Mouse (Mus musculus) adrenal gland, adult 18-20 months (tissue): ENCODE data around the gene Cstf3. TPM values are rescaled to one million over a fixed set of nuclear protein-coding genes. Genes with fewer than 3 reads are reported as not detected.
"Not testable (repeated sequence)": the region's sequence is repeated elsewhere in the genome, so short reads cannot be mapped to it uniquely, and the experiment has no call there.

ENCODE experiments used
- DNase-seq, 2 experiments: peaks; one replicate each; pipeline ENCODE4 v3.0.0; 2021 to 2022; ENCODE audit warnings: low spot score in 2 of 2
- long read RNA-seq, 2 experiments: library from polyadenylated mRNA; stranded (forward); transcript quantifications; one replicate each; pipeline ENCODE4 v2.0.0; 2021
- total RNA-seq, 2 experiments: library from RNA; stranded (reverse); gene quantifications; 1 replicate in 1 of 2; 2 replicates in 1 of 2; pipeline ENCODE4 v1.2.3; 2021

The Cstf3 gene
- total RNA-seq, result 10 to 100 TPM; 30.3 to 40.6 TPM
- long read RNA-seq, experiment 1, transcript Cstf3-201 (21 exons, 2,817 nt), result major isoform, 9 of 20 reads
- long read RNA-seq, experiment 1, partial matches to known transcripts, result 0 of 20 reads
- long read RNA-seq, experiment 1, other reads (novel, unspliced or antisense), result 5 of 20 reads
- long read RNA-seq, experiment 2, transcript Cstf3-201 (21 exons, 2,817 nt), result major isoform, 23 of 33 reads
- long read RNA-seq, experiment 2, transcript Cstf3-202 (3 exons, 2,589 nt), result minor isoform, 6 of 33 reads
- long read RNA-seq, experiment 2, partial matches to known transcripts, result 2 of 33 reads
- long read RNA-seq, experiment 2, other reads (novel, unspliced or antisense), result 2 of 33 reads

DNA sequence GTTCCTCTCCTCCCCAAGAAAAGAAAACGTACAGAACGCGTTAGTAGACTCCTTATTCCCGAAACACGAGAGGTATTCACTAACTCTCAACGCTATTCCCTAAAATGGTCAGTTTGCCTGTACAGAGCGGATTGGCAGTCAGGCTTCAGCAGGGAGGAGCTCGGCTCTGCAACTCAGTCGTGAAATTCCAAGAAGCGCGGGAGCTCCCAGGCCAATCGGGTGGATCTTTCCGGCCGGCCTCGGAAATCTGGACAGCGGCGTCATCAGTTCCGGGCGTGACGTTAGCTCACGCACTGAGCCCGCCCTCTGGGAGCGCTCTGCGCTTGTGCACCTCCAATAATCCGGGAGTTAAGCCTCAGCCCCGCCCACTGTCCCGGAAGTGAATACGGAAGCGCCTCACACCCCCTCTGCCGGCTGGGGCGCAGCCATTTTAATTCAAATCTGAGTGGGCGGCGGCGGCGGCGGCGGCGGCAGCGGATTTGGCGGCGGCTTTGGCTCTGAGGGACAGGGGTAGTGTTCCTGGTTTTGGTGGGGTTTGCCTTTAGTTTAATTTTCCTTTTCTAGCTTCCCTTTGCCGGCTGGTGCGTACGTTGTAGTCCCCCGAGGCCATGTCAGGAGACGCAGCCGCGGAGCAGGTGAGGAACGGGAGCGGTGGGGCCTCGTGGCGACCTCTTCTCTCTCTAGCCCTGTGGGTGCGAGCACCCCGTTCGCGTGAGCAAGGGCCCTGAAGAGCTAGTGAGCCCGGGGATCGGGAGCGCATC lies at the start of gene Cstf3:
Cstf3 (plus strand) TSS at position 456 of the 761 bp plus-strand sequence.
- DNase-seq, result peak; percentile 95 to 96

DNA sequence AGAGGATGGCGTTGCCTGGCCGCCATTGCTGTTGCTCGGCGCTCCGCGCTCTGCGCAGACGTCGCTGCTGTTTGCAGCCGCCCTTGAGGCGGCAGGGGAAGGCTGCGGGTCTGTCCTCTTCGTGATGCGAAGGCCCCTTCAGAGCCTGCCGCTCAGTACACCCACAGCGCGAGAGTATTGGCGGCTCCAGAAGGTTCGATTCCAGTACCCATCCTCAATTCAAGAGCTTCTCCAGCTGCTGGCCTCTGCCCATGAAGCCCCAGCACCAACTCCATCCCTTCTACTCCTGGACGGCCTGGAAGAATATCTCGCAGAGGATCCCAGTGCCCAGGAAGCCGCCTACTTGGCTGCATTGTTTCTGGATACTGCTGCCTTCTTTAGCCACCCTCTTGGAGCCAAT lies 33.6 kb upstream of the Cstf3 start:
- DNase-seq, result not testable (repeated sequence)

DNA sequence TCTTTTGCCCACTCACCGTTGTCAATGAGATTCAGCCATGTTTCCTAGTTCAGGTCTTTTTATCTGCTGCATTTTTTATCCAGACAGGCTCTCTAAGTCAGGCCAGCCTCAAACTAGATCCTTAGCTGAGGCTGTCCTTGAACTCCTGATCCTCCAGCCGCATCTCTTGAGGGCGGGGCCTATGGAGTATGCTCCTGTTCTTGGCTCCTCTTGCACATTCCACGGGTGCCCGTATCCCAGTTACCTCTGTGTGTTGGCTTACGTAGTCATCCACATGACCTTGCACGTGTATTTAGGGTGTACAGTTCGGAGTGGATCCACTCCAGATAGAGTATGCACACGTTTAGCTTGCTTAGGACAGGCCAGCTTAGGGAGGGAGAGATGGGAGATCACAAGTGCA lies 32.6 kb upstream of the Cstf3 start:
- DNase-seq, result no peak

DNA sequence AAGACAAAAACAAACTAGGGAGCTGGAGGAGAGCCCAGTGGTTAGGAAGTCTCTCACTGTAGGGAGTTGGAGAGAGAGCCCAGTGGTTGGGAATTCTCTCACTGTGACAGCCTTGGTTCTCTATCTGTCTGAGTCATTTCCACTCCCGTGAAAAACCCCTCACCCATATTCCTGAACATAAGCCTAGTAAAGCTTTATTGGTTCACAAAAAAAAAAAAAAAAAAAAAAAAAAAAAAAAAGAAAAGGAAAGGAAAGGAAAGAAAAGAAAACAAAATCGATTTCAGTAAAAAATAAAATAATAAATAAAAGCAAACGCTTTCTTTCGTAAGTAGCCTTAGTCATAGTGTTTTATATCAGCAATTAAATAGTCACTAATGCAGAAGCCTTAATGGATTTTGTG lies 32.0 kb upstream of the Cstf3 start:
- no peak for DNase-seq

DNA sequence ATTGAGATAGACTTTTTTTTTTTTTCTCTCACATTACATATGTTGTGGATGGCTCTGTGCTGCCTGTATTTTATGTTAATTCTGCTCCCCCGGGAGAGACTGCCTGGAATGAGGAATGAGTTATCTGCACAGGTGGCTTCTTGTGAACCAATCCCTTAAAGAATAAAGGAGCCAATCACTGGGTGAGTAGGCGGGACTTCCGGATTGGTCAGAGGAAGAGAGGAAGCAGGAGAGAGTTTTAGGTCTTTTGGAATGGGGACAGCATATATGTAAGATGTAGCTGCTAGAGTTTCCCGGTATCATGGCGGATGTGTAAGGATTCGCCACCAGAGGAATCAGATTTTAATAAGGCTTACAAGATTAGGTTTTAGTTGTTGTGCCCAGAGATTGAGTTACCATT lies 31.4 kb upstream of the Cstf3 start:
- DNase-seq, result no peak

DNA sequence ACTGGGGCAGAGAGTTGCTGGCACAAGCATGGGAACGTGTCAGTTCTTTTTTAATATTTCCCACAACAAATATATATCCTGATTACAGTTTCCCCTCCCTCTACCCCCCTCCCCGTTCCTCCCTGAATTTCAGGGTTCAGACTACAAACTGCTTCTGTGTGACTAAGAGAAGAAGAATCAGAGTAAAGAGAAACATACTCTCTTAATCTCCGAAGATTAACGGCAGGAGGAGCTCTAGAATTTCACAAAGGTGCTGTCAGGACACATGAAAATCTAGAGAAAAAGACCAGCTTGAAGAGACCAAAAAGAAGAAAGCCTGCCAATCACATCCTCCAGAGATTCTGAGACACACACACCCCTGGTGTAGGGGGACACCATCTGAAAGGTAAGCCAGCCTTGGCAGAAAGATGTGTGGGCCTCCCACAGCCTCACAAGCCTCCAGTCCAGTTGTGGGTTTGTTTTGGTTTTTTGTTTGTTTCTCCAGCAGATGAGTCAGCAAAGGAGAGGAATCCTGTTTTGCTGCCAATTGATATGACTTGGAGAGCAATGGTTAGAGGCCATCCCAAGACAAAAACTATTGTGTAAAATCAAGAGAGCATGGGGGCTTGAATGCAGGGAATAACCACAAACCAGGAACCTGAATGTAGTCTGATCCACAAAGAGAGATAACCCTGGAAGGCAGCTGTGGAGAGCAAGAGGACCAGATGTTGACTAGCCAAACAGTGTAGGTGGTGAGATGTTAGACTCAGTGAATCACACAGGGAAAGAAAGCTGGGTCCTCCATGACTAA lies 30.5 kb upstream of the Cstf3 start:
- no peak for DNase-seq

DNA sequence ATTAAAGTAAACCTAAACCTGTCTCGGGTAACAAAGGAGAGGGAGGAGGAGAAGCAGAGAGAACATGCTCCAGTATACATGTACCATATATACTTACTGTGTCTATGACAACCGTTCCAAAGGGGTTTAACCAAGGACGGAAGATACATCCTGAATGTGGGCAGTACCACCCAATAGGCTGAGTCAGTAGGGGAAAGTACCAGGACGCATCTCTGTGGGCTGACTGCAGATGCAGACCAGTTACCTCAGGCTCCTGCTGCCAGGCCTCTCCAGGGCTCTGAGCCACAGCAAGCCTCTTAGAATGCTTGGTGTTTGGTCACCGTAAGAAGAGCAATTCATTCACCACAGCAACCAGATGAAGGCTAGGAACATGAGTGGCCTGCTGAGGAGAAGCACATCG lies 28.9 kb upstream of the Cstf3 start:
- no peak for DNase-seq

DNA sequence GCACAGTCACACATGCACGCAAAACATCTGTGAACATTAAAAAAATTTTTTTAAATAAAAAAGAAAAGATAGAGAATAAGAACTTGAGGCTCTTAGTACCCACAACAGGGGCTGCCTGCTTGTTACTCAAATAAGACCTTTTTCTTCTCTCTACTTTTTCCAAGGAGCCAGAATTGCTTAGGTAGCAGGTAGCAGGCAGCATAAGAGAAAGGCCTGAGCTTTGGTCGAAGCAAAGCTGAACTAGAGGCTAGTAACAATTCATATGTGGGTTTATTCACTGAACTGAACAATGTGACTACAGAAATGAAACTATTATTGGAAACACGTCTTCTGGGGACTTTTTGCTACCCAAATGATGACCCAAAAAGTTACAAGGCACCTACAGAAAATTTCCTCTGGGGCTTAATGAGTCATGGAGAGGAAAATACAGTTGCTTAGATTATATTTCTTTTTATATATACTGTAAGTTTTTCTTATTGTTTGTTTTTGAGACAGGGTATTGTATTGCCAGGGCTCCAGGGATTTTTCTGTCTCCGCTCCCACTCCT lies 28.3 kb upstream of the Cstf3 start:
- DNase-seq, result no peak

DNA sequence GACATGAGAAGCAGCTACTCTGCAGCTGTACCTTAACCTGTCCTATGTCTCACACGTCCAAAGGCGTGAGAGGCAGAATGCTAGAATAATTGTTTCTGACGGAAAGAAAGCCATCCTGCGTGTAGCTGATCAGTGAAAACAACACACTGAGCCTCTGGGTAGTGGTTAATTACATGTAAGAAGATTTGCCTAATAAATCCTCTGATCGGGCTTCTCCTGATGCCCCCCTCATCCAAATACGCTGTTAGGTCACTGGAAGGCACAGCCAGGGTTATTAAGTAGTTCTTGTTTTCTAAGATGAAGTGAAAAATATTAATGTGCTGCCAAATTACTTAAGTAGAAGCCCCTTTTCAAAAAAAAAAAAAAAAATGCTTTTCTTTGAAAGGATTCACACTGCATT lies 18.3 kb upstream of the Cstf3 start:
- DNase-seq, result no peak

DNA sequence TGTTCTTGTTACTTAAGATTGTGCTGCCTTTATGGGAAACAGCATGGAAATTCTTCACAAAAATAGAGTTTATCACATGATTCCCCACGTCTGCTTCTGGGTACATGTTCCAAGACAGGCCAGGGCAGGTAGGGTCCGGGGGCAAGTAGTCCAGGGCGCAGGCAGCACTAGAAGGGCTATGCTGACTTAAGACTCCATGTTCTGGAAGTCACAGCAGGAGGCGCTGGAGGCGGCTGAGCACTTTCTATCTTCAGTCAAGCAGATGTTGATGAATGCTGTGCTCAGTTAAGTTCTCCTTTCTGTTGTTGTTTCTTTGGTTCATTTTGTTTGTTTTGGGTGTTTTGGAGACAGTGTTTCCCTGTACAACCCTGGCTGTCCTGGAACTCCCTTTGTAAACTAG lies 14.1 kb upstream of the Cstf3 start:
- no peak for DNase-seq

DNA sequence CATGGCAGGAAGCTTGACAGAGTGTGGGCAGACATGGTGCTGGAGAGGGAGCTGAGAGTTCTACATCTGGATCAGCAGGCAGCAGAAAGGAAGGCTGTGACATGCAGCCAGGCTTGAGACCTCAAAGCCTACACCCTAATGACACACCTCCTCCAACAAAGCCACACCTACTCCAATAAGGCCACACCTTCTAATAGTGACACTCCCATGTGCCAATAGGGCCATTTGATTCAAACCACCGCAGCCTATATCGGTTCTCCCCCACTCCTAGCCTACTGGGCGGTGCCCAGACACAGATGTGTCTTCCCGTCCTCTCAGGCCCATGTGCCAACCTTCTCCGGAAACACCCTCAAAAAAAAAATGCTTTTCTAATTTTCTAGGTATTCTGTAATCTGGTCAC lies 12.3 kb upstream of the Cstf3 start:
- no peak for DNase-seq

DNA sequence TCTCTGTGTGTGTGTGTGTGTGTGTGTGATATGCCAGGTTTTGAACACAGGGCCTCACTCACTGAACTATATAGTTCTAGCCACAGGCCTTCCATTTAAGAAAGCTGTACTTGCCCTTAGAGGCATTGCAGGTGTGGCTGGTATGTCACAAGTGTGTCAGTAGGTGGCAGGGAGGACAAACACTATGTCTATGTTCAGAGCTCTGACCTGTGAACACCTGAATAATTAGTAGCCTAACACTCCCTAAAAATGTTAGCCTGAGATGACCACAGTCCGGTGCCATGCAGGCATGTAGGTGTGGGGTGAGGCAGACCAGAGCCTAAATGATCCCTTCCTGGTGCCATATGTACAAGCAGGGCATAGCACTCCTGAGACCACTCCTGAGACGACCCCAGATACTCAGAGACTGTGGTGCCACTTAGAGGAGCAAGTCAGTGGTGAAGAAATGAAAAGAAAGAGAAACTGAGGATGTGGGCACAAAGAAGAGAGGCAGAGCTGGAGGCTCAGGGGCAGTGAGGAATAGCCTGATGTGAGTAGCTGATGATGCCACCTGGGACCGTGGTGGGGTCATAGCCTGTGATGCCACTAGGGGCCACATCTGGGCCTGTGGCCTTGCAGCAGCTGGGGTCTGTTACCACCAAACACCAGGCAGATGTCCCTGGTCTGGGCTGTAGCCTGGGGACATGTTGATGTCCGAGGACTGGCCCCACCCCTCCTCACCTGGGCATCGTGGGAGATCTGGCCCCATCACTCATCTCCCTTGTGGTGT lies 11.3 kb upstream of the Cstf3 start:
- DNase-seq, result no peak

DNA sequence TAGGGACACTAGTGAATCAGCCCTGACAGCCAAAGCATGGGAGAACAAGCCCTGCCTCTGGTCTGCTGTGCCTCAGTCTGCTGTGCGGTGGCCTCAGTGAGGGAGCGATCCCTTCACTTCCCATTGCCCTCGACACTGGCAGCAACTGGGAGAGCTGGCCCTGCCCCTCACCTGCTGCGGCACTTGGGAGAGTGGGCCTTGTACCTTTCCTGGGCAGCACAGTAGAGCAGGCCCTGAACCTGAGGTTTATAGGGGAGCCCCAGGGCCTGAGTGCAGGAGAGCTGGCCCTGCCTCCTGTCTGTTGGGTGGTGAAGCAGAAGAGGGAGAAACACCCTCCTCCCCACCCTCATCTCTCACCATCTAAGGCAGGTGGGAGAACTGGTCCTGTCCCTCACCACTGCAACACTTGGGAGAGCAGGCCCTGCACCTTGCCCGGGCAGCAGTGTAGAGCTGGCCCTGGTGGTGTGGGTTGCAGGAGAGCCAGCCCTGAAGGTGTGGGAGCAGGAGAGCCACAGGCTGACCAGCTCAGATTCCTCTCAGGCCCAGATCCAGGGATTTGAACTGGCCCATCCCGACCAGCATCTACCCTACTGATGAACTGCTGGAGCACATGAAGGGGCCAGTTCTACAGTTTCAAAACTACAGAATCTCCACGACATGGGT lies 10.4 kb upstream of the Cstf3 start:
- DNase-seq, result no peak

DNA sequence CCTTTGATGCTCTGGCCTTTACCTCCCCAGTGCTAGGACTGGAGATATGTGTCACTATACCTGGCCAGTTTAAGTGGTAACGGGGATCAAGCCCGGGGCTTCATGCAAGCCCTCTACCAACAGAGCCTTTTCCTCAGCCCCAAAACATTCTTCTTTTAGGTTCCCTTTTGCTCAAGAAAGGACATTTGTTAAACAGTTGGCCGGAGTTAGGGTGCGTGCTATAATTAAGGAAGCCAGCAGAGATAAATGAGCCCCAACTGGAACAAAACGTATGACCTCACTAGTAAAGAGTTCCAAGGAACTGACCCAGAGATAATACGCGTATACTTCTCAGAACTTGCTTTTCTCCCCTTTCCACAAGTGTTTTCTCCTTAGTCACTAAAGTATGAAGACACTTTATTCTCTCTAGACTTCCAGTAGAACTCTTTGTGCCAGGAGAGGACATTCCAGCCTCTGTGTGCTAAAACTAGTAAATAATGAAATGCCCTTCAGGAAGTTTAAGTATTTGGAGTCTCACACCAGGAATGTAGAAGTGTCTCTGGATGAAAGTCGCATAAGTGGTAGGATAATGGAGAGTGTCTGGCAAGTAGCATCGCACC lies 8.9 kb upstream of the Cstf3 start:
- no peak for DNase-seq

DNA sequence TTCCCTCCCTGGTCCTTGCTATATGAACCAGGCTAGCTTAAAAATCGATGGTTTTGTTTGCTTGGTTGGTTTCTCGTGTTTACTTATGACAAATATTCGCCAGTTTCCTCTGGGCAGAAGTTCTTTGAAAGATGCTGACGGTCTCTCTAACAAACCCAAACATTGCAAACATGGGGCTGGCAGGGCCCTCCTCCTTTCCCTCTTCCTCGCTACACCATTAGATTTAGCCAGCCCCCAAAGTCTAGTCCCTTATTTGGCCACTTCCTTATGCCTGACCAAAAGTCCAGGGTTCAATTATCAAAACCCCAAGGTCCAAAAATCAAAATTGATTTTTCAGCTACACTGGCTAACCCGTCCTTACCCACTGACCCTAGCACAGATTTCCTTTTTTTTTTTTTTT lies 7.3 kb upstream of the Cstf3 start:
- DNase-seq, result no peak

DNA sequence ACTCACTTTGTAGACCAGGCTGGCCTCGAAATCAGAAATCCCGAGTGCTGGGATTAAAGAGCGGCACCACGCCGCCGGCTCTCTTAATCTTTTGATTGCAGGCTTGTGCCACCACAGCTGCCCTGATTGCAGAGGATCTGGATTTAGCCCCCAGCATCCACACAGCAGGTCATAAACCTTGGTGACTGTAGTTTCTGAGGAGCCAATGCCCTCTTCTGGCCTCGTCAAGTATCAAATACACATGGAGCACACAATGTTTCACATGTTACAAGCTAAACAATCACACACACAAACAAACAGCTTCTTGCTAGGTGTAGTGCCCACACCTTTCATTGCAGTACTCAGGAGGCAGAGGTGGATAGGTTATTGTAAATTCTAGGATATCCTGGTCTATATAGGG lies 6.1 kb upstream of the Cstf3 start:
- DNase-seq, result no peak

DNA sequence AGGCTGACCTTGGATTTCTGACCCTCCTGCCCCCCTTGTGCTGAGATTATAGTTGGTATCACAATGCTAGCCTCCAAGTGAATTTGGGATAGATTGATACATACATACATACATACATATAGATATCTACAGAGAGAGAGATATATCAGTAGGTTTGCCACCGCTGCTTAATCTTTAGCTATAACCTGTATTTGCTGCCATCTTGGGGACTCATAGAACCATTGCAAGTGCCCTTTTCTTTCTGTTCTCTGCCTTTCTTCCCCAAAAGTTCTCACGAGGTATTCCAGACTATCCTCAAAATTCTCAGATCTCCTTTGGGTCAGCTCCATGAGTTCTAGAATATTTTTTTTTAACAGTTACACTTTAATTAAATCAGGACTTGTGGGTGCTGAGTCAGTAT lies 4.7 kb upstream of the Cstf3 start:
- no peak for DNase-seq

DNA sequence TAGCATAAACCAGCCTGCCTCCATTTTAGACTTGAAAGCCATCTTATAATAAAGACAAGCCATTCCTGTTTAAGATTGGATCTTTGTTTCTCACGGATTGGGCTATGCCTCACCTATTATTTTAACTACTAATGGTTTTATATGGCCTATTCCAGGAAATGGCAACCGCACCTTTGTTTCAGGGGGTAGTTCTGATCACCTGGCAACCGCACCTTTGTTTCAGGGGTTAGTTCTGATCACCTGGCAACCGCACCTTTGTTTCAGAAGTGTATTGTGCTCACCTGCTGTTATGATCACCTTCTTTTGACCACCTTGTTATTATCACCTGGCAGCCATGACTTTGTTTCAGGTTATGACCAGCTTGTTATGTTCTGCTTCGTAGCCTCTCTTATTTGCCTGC lies 1.8 kb upstream of the Cstf3 start:
- no peak for DNase-seq

DNA sequence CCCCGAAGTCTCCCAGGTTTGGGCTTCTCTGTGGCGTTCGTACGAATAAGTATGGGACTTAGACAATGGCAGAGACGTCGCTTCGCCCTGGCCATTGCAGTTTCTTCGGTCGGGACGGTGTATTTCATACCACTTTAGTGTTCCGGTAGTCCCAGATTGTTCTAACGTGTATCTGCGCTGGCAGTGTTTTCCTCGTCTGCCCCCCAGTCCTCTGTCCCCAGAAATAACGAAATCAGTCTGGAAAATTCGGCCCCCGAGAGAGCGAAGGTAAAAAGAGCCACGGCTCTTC lies 450 bp downstream of the Cstf3 start:
- DNase-seq, result no peak

DNA sequence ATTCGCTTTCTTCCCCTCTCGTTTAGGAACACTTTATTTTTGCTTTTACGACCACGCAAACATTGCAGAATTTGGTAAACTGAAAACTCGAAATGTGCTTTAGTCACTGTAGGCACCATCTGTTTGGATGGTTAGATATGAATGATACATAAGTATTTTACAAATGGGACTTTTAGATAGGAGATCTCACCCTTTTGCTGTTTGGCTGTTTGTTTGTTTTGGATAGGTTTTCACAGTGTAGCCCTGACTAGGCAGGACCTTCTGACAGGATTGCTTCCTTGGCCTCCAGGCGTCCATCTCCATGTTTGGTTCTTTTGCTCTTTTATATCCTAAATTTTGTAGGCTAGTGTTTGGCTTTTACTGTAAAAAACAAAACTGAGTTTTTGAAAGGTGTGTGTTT lies 818 bp downstream of the Cstf3 start:
- DNase-seq, result no peak
